Mouse (Mus musculus) erythroblast, embryonic 14.5 days (primary cell): ENCODE results near the gene Lama5. TPM values are rescaled to one million over a fixed set of nuclear protein-coding genes. Genes with fewer than 3 reads are reported as not detected.
"Not testable (repeated sequence)": the region's sequence is repeated elsewhere in the genome, so short reads cannot be mapped to it uniquely, and the experiment has no call there.

Experiments used
- H3K27me3 ChIP-seq: 2 replicates; pipeline ENCODE4 v1.6.1; 2012; ENCODE audit warnings: inconsistent platforms; ENCODE audit not compliant: control insufficient read depth
- H3K36me3 ChIP-seq: 2 replicates; pipeline ENCODE4 v1.6.1; 2012; ENCODE audit warnings: mild to moderate bottlenecking, inconsistent platforms; ENCODE audit not compliant: control insufficient read depth
- H3K4me1 ChIP-seq: 2 replicates; pipeline ENCODE4 v1.6.1; 2012; ENCODE audit warnings: inconsistent platforms; ENCODE audit not compliant: control insufficient read depth
- H3K4me3 ChIP-seq: replicated peaks from 2 replicates; pipeline ENCODE3; 2012; ENCODE audit warnings: moderate library complexity, mild to moderate bottlenecking, inconsistent platforms
- H3K9me3 ChIP-seq: 2 replicates; pipeline ENCODE4 v1.6.1; 2012; ENCODE audit warnings: low read length, inconsistent platforms, mixed read lengths; ENCODE audit not compliant: control insufficient read depth
- GATA1 ChIP-seq: IDR thresholded peaks from 2 replicates; pipeline ENCODE4 v1.6.1; 2012; ENCODE audit warnings: low read length, inconsistent platforms, mixed read lengths
- TAL1 ChIP-seq: IDR thresholded peaks from 3 replicates; pipeline ENCODE4 v1.6.1; 2012; ENCODE audit warnings: low read length, inconsistent platforms, mixed read lengths
- polyA plus RNA-seq: library from polyadenylated mRNA; stranded (reverse); fragments of >175 nt; gene quantifications from 2 replicates; pipeline ENCODE4 v1.2.3, GENCODE M21; 2012

Gene Lama5
- polyA plus RNA-seq, 1 experiment: 0.14 TPM

GRCm38 (mm10) chr2:180262441-180262840 is 36.8 kb upstream of the Lama5 start:
- H3K4me1 ChIP-seq: peaks cover 18% of the 10 kb centered on the region
- peaks cover 89% of the 10 kb centered on the region for H3K36me3 ChIP-seq
- TF ChIP-seq GATA1: no peak
- no peak for TF ChIP-seq TAL1
- H3K27me3 ChIP-seq: no peaks in the 10 kb centered on the region
- H3K4me3 ChIP-seq: no peak overlapping the region
- H3K9me3 ChIP-seq: no peaks in the 10 kb centered on the region

GRCm38 (mm10) chr2:180261901-180262300 is 36.2 kb upstream of the Lama5 start:
- peaks cover 84% of the 10 kb centered on the region for H3K36me3 ChIP-seq
- H3K27me3 ChIP-seq: no peaks in the 10 kb centered on the region
- H3K9me3 ChIP-seq: no peaks in the 10 kb centered on the region
- TF ChIP-seq TAL1: no peak
- no peak for TF ChIP-seq GATA1
- H3K4me3 ChIP-seq: no peak overlapping the region
- H3K4me1 ChIP-seq: peaks cover 21% of the 10 kb centered on the region

GRCm38 (mm10) chr2:180260610-180261480 is 35.2 kb upstream of the Lama5 start:
- no peaks in the 10 kb centered on the region for H3K27me3 ChIP-seq
- peaks cover 31% of the 10 kb centered on the region for H3K4me1 ChIP-seq
- no peak overlapping the region for H3K4me3 ChIP-seq
- peaks cover 75% of the 10 kb centered on the region for H3K36me3 ChIP-seq
- TF ChIP-seq GATA1: no peak
- no peak for TF ChIP-seq TAL1
- no peaks in the 10 kb centered on the region for H3K9me3 ChIP-seq

- peaks cover 72% of the 10 kb centered on the region for H3K36me3 ChIP-seq
- peaks cover 38% of the 10 kb centered on the region for H3K4me1 ChIP-seq
- H3K4me3 ChIP-seq: not testable (repeated sequence)
These were observed 34.4 kb upstream of the Lama5 start for GRCm38 (mm10) chr2:180259826-180260609.

GRCm38 (mm10) chr2:180258951-180259484 is 33.4 kb upstream of the Lama5 start:
- Histone ChIP-seq H3K36me3 (peaks cover 62% of the 10 kb centered on the region), H3K4me1 (peaks cover 38% of the 10 kb centered on the region)
- not testable (repeated sequence) for H3K9me3 ChIP-seq, H3K27me3 ChIP-seq, H3K4me3 ChIP-seq

More at GRCm38 (mm10) chr2:180259826-180260609, 34.4 kb upstream of the Lama5 start:
- not testable (repeated sequence) for H3K9me3 ChIP-seq, H3K27me3 ChIP-seq

GRCm38 (mm10) chr2:180257963-180258865 is 32.6 kb upstream of the Lama5 start:
- Histone ChIP-seq H3K4me3 (peak overlapping the region; percentile 77), H3K9me3 (no peaks in the 10 kb centered on the region), H3K36me3 (peaks cover 54% of the 10 kb centered on the region), H3K27me3 (no peaks in the 10 kb centered on the region), H3K4me1 (peaks cover 38% of the 10 kb centered on the region)
- TF ChIP-seq TAL1 (no peak), GATA1 (no peak)

- H3K4me1 ChIP-seq: peaks cover 38% of the 10 kb centered on the region
- H3K9me3 ChIP-seq: no peaks in the 10 kb centered on the region
- H3K27me3 ChIP-seq: no peaks in the 10 kb centered on the region
- H3K4me3 ChIP-seq: peak within 1 kb of the TSS; percentile 77
- no peak for TF ChIP-seq TAL1
- peaks cover 43% of the 10 kb centered on the region for H3K36me3 ChIP-seq
These were observed 31.4 kb upstream of the Lama5 start, which contains the start of gene Rps21 for GRCm38 (mm10) chr2:180257001-180257521. Gene Rps21, plus strand, starts transcription at chr2:180257377.

- Histone ChIP-seq H3K9me3 (no peaks in the 10 kb centered on the region), H3K36me3 (peaks cover 37% of the 10 kb centered on the region), H3K27me3 (no peaks in the 10 kb centered on the region), H3K4me1 (peaks cover 38% of the 10 kb centered on the region), H3K4me3 (peak overlapping the region; percentile 77)
- TF ChIP-seq TAL1 (no peak), GATA1 (no peak)
These were observed 30.8 kb upstream of the Lama5 start for GRCm38 (mm10) chr2:180256296-180257000.
